Mouse (Mus musculus): ENCODE measurements around the gene Myo1e.

Gene Myo1e

GRCm38 (mm10) chr9:70365915-70366314, 158.8 kb downstream of the Myo1e start:
- no peak for DNase-seq (ENCODE audit: low spot score)

GRCm38 (mm10) chr9:70366898-70367297, 159.7 kb downstream of the Myo1e start:
- DNase-seq (ENCODE audit: low spot score): no peak

GRCm38 (mm10) chr9:70371638-70372037, 164.5 kb downstream of the Myo1e start:
- no peak for DNase-seq (ENCODE audit: low spot score)

- DNase-seq (ENCODE audit: low spot score): no peak
Measured at GRCm38 (mm10) chr9:70379502-70380467, 172.6 kb downstream of the Myo1e start.

- DNase-seq (ENCODE audit: low spot score): no peak
Measured at GRCm38 (mm10) chr9:70382091-70382490, 174.9 kb downstream of the Myo1e start.

GRCm38 (mm10) chr9:70383750-70384149, 176.6 kb downstream of the Myo1e start:
- no peak for DNase-seq (ENCODE audit: low spot score)

- DNase-seq (ENCODE audit: low spot score): no peak
Measured at GRCm38 (mm10) chr9:70384494-70384893, 177.3 kb downstream of the Myo1e start.

GRCm38 (mm10) chr9:70384958-70385728, 178.0 kb downstream of the Myo1e start:
- no peak for DNase-seq (ENCODE audit: low spot score)

GRCm38 (mm10) chr9:70387410-70388119, 180.4 kb downstream of the Myo1e start:
- no peak for DNase-seq (ENCODE audit: low spot score)

GRCm38 (mm10) chr9:70389548-70389947, 182.4 kb downstream of the Myo1e start:
- no peak for DNase-seq (ENCODE audit: low spot score)

- no peak for DNase-seq (ENCODE audit: low spot score)
Measured at GRCm38 (mm10) chr9:70391042-70391441, 183.9 kb downstream of the Myo1e start.

- DNase-seq (ENCODE audit: low spot score): no peak
Measured at GRCm38 (mm10) chr9:70391660-70392562, 184.8 kb downstream of the Myo1e start.

GRCm38 (mm10) chr9:70392563-70392907, 185.4 kb downstream of the Myo1e start:
- DNase-seq (ENCODE audit: low spot score): peak; percentile 8

GRCm38 (mm10) chr9:70395617-70396016, 188.5 kb downstream of the Myo1e start:
- DNase-seq (ENCODE audit: low spot score): peak; percentile 17

GRCm38 (mm10) chr9:70396083-70396482, 188.9 kb downstream of the Myo1e start:
- DNase-seq (ENCODE audit: low spot score): no peak

- no peak for DNase-seq (ENCODE audit: low spot score)
Measured at GRCm38 (mm10) chr9:70401937-70402539, 194.9 kb downstream of the Myo1e start.

GRCm38 (mm10) chr9:70406596-70406995, 199.4 kb downstream of the Myo1e start:
- no peak for DNase-seq (ENCODE audit: low spot score)

- no peak for DNase-seq (ENCODE audit: low spot score)
Measured at GRCm38 (mm10) chr9:70408791-70409190, 201.6 kb downstream of the Myo1e start.

GRCm38 (mm10) chr9:70409743-70410142, 202.6 kb downstream of the Myo1e start:
- no peak for DNase-seq (ENCODE audit: low spot score)

GRCm38 (mm10) chr9:70410668-70411067, 203.5 kb downstream of the Myo1e start:
- no peak for DNase-seq (ENCODE audit: low spot score)

- no peak for DNase-seq (ENCODE audit: low spot score)
Measured at GRCm38 (mm10) chr9:70413038-70413437, 205.9 kb downstream of the Myo1e start.

Data from yolk sac, embryonic 10.5 days (tissue).